Mouse (Mus musculus) kidney, postnatal 0 days (tissue): ENCODE measurements around the gene Sbf2. TPM values are rescaled to one million over a fixed set of nuclear protein-coding genes. Genes with fewer than 3 reads are reported as not detected.
A peak's percentile ranks its signal among the peaks of the same experiment; 100 is the strongest.

ENCODE experiments used
- ATAC-seq: fragments of 200-750 bp; cut with Nextera tagmentation; replicated peaks from 2 replicates; pipeline ENCODE4 v1.8.0; 2017; ENCODE audit warnings: low read depth, moderate number of reproducible peaks, moderate TSS enrichment, moderate library complexity; ENCODE audit not compliant: low FRiP score
- DNase-seq: peaks from one replicate; pipeline ENCODE4 v3.0.0-alpha.2; 2016; ENCODE audit warnings: low spot score
- H3K27ac ChIP-seq: fragments of 300-500 bp; sonication (generic); 2 replicates; pipeline ENCODE4 v1.5.1; 2014; ENCODE audit warnings: mild to moderate bottlenecking
- H3K27me3 ChIP-seq: fragments of 300-500 bp; sonication (generic); 2 replicates; pipeline ENCODE4 v1.6.1; 2014; ENCODE audit warnings: low read length, mixed read lengths; ENCODE audit not compliant: insufficient read depth
- H3K36me3 ChIP-seq: fragments of 300-500 bp; sonication (generic); 2 replicates; pipeline ENCODE4 v1.6.1; 2014; ENCODE audit warnings: low read length, mixed read lengths; ENCODE audit not compliant: insufficient read depth
- H3K4me1 ChIP-seq: fragments of 300-500 bp; sonication (generic); replicated peaks from 2 replicates; pipeline ENCODE4 v1.6.1; 2014; ENCODE audit warnings: antibody characterized with exemption, low read length, mixed read lengths; ENCODE audit not compliant: insufficient read depth
- H3K4me2 ChIP-seq: fragments of 300-500 bp; sonication (generic); 2 replicates; pipeline ENCODE4 v1.6.1; 2014; ENCODE audit warnings: mild to moderate bottlenecking, low read length, moderate library complexity, mixed read lengths
- H3K4me3 ChIP-seq: fragments of 300-500 bp; sonication (generic); replicated peaks from 2 replicates; pipeline ENCODE4 v1.5.1; 2014; ENCODE audit warnings: low read depth, low read length
- H3K9ac ChIP-seq: fragments of 300-500 bp; sonication (generic); 2 replicates; pipeline ENCODE4 v1.6.1; 2014; ENCODE audit warnings: low read depth, low read length
- H3K9me3 ChIP-seq: fragments of 300-500 bp; sonication (generic); replicated peaks from 2 replicates; pipeline ENCODE4 v1.6.1; 2016; ENCODE audit warnings: low read length, inconsistent platforms, mixed read lengths
- CTCF ChIP-seq: IDR thresholded peaks from 2 replicates; pipeline ENCODE4 v1.5.1; 2016; ENCODE audit warnings: antibody characterized with exemption, low read depth, mild to moderate bottlenecking, moderate library complexity
- WGBS: fragments of 180-500 bp; shearing (Covaris S2); extraction: QIAGEN DNeasy Blood & Tissue Kit; methylation state at CpG from one replicate; pipeline ENCODE4 v1.1.7; 2014; 5-methylcytosine and 5-hydroxymethylcytosine counted together
- polyA plus RNA-seq: library from polyadenylated mRNA; unstranded; fragments of >200 nt; fragmentation: Nextera tagmentation; extraction: Ambion mirVana; gene quantifications from 2 replicates; pipeline ENCODE4 v1.2.1, GENCODE M21; 2015

Sbf2 gene
- polyA plus RNA-seq, 1 experiment from 2014 or later: 27.5 TPM

- Histone ChIP-seq H3K9me3 (no peaks in the 10 kb centered on the region), H3K4me3 (no peak overlapping the region), H3K27ac (no peak overlapping the region), H3K4me2 (no peak overlapping the region), H3K36me3 (peaks cover 37% of the 10 kb centered on the region), H3K4me1 (no peaks in the 10 kb centered on the region), H3K9ac (no peak overlapping the region), H3K27me3 (no peaks in the 10 kb centered on the region)
- ATAC-seq: no peak
- TF ChIP-seq CTCF: no peak
- 98% methylated on average over 8 of the region's 8 CpGs for WGBS
- DNase-seq: no peak
These were observed 305.5 kb downstream of the Sbf2 start for GRCm38 (mm10) chr7:110309246-110309645.

- Histone ChIP-seq H3K27ac (no peak overlapping the region), H3K9ac (no peak overlapping the region), H3K27me3 (no peaks in the 10 kb centered on the region), H3K4me2 (no peak overlapping the region), H3K9me3 (no peaks in the 10 kb centered on the region), H3K4me1 (no peaks in the 10 kb centered on the region), H3K4me3 (no peak overlapping the region), H3K36me3 (peaks cover 29% of the 10 kb centered on the region)
- WGBS: 89% methylated on average over 11 of the region's 11 CpGs
- no peak for ATAC-seq
- DNase-seq: no peak
- no peak for TF ChIP-seq CTCF
These were observed 307.0 kb downstream of the Sbf2 start for GRCm38 (mm10) chr7:110307741-110308140.

- Histone ChIP-seq H3K36me3 (peaks cover 15% of the 10 kb centered on the region), H3K27me3 (no peaks in the 10 kb centered on the region), H3K4me2 (no peak overlapping the region), H3K9me3 (no peaks in the 10 kb centered on the region), H3K4me3 (no peak overlapping the region), H3K4me1 (no peaks in the 10 kb centered on the region), H3K9ac (no peak overlapping the region), H3K27ac (peak overlapping the region; percentile 25; the same call in 1 of the 2 replicates)
- DNase-seq (no peak), ATAC-seq (no peak)
- no peak for TF ChIP-seq CTCF
- WGBS: 72% methylated on average over 5 of the region's 5 CpGs
These were observed 308.4 kb downstream of the Sbf2 start for GRCm38 (mm10) chr7:110306281-110306680.

GRCm38 (mm10) chr7:110305486-110305885 is 309.2 kb downstream of the Sbf2 start:
- TF ChIP-seq CTCF: no peak
- Histone ChIP-seq H3K4me2 (no peak overlapping the region), H3K27ac (0 out of 2 replicates have a peak overlapping the region, but pooled peaks have one; percentile 25), H3K4me1 (no peaks in the 10 kb centered on the region), H3K36me3 (peaks cover 13% of the 10 kb centered on the region), H3K27me3 (no peaks in the 10 kb centered on the region), H3K9me3 (no peaks in the 10 kb centered on the region), H3K9ac (no peak overlapping the region), H3K4me3 (no peak overlapping the region)
- DNase-seq: no peak
- 85% methylated on average over 4 of the region's 4 CpGs for WGBS
- peak; percentile 85 for ATAC-seq

- Histone ChIP-seq H3K36me3 (0 out of 2 replicates have a peak, but pooled peaks cover 4% of the 10 kb centered on the region), H3K4me1 (peaks cover 5% of the 10 kb centered on the region), H3K27me3 (no peaks in the 10 kb centered on the region), H3K4me3 (no peak overlapping the region), H3K9ac (no peak overlapping the region), H3K27ac (no peak overlapping the region), H3K4me2 (no peak overlapping the region), H3K9me3 (no peaks in the 10 kb centered on the region)
- 59% methylated on average over 6 of the region's 6 CpGs for WGBS
- DNase-seq: no peak
- TF ChIP-seq CTCF: no peak
- ATAC-seq: no peak
These were observed 311.8 kb downstream of the Sbf2 start for GRCm38 (mm10) chr7:110302886-110303285.

- H3K4me1 ChIP-seq: peaks cover 17% of the 10 kb centered on the region
- no peak overlapping the region for H3K4me2 ChIP-seq
- H3K27ac ChIP-seq: 0 out of 2 replicates have a peak overlapping the region, but pooled peaks have one; percentile 94
- ATAC-seq: no peak
- H3K4me3 ChIP-seq: no peak overlapping the region
- no peak for DNase-seq
- no peak for TF ChIP-seq CTCF
- 89% methylated on average over 17 of the region's 17 CpGs for WGBS
- no peak overlapping the region for H3K9ac ChIP-seq
- no peaks in the 10 kb centered on the region for H3K9me3 ChIP-seq
- H3K27me3 ChIP-seq: no peaks in the 10 kb centered on the region
- no peaks in the 10 kb centered on the region for H3K36me3 ChIP-seq
These were observed 315.8 kb downstream of the Sbf2 start for GRCm38 (mm10) chr7:110298739-110299410.
